Mouse (Mus musculus): ENCODE measurements around the gene Tmem8b. TPM values are rescaled to one million over a fixed set of nuclear protein-coding genes. Genes with fewer than 3 reads are reported as not detected.

Gene Tmem8b
- polyA plus RNA-seq, 2 experiments = 0.05 to 0.22 TPM

DNA sequence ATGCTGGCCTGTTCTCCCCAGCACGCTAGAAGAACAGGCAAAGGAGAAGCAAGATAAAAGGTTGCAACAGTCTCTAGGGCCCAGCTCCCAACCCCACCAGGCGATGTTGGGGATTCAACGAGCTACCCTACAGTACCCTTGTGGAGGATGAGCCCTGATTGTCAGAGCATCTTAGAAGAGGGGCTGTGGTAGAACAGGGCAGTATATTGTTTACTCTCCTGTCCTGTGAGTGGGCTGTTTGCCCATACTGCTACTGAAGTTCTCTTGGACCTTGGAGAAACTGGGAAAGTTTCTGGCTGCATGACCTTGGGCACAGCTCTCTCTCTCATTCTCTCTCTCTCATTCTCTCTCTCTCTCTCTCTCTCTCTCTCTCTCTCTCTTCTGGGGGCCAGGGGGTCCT is 60.4 kb downstream of the Tmem8b start:
- no peak overlapping the region for H3K4me2 ChIP-seq (ENCODE audit: low read depth)
- H3K9me3 ChIP-seq (ENCODE audit: control insufficient read depth, low read length) = no peaks in the 10 kb centered on the region
- TF ChIP-seq EP300 (IDR thresholded peaks at IDR 0.05; ENCODE audit: low read depth) (no peak), CTCF (IDR thresholded peaks at IDR 0.05; ENCODE audit: low read depth) (no peak)
- no peak overlapping the region for H3K9ac ChIP-seq (replicated peaks)
- H3K36me3 ChIP-seq (replicated peaks; ENCODE audit: control insufficient read depth, insufficient read depth, low read depth) = no peaks in the 10 kb centered on the region
- H3K27ac ChIP-seq = no peak overlapping the region
- ATAC-seq (ENCODE audit: insufficient read depth) (no peak), DNase-seq (ENCODE audit: low read depth in 3 of 3, low spot score in 3 of 3) (no peak)
- WGBS (ENCODE audit: insufficient replicate concordance) = 19% methylated on average over 3 of the region's 3 CpGs
- no peaks in the 10 kb centered on the region for H3K27me3 ChIP-seq (ENCODE audit: control insufficient read depth, insufficient read depth, low read length)
- H3K4me1 ChIP-seq (replicated peaks; ENCODE audit: control insufficient read depth in 2 of 2, insufficient read depth in 2 of 2, low read length in 1 of 2) = peaks cover 6 to 37% of the 10 kb centered on the region in 2 experiments; a peak in 3 of 4 replicates
- H3K4me3 ChIP-seq (ENCODE audit: insufficient read depth in 1 of 2, low read depth in 2 of 2, low read length in 2 of 2) = no peak overlapping the region

DNA sequence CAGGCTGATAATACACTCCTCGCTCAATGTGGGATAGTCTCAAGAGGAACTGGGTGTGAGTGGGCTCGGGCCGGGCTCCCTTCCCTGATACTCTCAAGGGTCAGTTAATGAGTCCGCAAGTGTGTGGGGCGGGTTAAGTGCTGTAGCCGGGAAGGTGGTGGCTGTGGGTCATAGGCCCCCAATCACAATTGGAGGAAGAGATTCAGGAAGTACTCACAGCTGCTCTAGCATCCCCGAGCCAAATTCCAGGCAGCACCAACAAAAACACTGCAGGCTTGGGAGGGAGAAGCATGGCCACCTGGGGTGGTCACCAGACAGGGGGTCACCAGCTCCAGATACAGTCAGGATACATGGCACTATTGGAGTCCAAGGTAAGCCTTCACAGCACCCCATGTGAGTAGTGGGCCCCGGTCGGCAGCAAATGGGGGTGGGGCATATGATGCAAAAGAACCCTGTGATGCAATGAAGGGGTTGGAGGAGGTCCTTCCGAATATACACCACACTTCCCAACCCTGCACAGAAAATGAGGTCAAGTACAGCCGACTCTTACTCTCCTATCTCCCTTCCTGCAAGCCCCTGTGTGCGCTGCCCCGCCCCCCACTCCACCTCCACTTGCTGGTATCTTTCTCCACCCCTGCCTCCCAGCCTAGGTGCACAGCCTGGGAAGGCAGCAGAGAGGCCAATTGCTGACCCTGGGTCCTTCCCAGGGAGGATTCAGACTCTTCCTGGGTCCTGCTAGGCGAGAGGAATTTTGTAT is 61.2 kb downstream of the Tmem8b start, which contains the start of gene Spaar:
Spaar (plus strand) TSS at position 241 of the 757 bp plus-strand sequence.
- Histone ChIP-seq H3K9me3 (ENCODE audit: control insufficient read depth, low read length) (no peaks in the 10 kb centered on the region), H3K4me1 (replicated peaks; ENCODE audit: control insufficient read depth in 2 of 2, insufficient read depth in 2 of 2, low read length in 1 of 2) (peaks cover 6 to 37% of the 10 kb centered on the region in 2 experiments; a peak in 3 of 4 replicates), H3K36me3 (replicated peaks; ENCODE audit: control insufficient read depth, insufficient read depth, low read depth) (no peaks in the 10 kb centered on the region), H3K9ac (replicated peaks) (no peak within 1 kb of the TSS), H3K4me2 (ENCODE audit: low read depth) (peak within 1 kb of the TSS; percentile 6; the same call in 1 of the 2 replicates), H3K27ac (no peak within 1 kb of the TSS), H3K27me3 (ENCODE audit: control insufficient read depth, insufficient read depth, low read length) (no peaks in the 10 kb centered on the region), H3K4me3 (ENCODE audit: insufficient read depth in 1 of 2, low read depth in 2 of 2, low read length in 2 of 2) (no peak within 1 kb of the TSS)
- no peak for DNase-seq (ENCODE audit: low read depth in 3 of 3, low spot score in 3 of 3)
- ATAC-seq (ENCODE audit: insufficient read depth) = no peak
- WGBS (ENCODE audit: insufficient replicate concordance) = 21% methylated on average over 14 of the region's 14 CpGs
- TF ChIP-seq EP300 (IDR thresholded peaks at IDR 0.05; ENCODE audit: low read depth) (no peak), CTCF (IDR thresholded peaks at IDR 0.05; ENCODE audit: low read depth) (no peak)

DNA sequence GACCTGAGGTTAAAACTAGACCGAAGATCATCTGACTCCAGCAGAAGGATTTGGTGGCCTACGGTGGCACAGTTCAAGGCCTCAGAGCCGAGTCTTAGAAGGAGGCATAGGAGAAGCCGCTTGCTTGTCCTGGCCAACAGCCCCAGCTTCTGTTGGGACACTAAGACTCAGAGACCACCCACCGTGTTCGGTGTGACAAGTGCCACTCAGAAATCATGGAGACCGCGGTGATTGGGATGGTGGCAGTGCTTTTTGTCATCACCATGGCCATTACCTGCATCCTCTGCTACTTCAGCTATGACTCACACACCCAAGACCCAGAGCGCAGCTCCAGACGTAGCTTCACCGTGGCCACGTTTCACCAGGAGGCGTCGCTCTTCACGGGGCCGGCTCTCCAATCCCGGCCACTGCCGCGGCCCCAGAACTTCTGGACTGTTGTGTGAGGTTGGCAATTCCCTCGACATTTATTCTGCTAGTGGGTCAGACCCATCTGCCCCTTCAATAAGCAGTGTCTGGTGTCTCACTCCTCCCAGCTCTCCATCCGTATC is 62.1 kb downstream of the Tmem8b start:
- Histone ChIP-seq H3K9me3 (ENCODE audit: control insufficient read depth, low read length) (no peaks in the 10 kb centered on the region), H3K27ac (no peak overlapping the region), H3K4me2 (ENCODE audit: low read depth) (no peak overlapping the region), H3K36me3 (replicated peaks; ENCODE audit: control insufficient read depth, insufficient read depth, low read depth) (no peaks in the 10 kb centered on the region), H3K4me3 (ENCODE audit: insufficient read depth in 1 of 2, low read depth in 2 of 2, low read length in 2 of 2) (no peak overlapping the region), H3K9ac (replicated peaks) (no peak overlapping the region), H3K27me3 (ENCODE audit: control insufficient read depth, insufficient read depth, low read length) (no peaks in the 10 kb centered on the region), H3K4me1 (replicated peaks; ENCODE audit: control insufficient read depth in 2 of 2, insufficient read depth in 2 of 2, low read length in 1 of 2) (peaks cover 6 to 37% of the 10 kb centered on the region in 2 experiments; a peak in 3 of 4 replicates)
- TF ChIP-seq EP300 (IDR thresholded peaks at IDR 0.05; ENCODE audit: low read depth) (no peak), CTCF (IDR thresholded peaks at IDR 0.05; ENCODE audit: low read depth) (no peak; the same call in 1 of the 2 replicates)
- WGBS (ENCODE audit: insufficient replicate concordance) = 51% methylated on average over 21 of the region's 21 CpGs
- DNase-seq (ENCODE audit: low read depth in 3 of 3, low spot score in 3 of 3) (no peak), ATAC-seq (ENCODE audit: insufficient read depth) (no peak)

DNA sequence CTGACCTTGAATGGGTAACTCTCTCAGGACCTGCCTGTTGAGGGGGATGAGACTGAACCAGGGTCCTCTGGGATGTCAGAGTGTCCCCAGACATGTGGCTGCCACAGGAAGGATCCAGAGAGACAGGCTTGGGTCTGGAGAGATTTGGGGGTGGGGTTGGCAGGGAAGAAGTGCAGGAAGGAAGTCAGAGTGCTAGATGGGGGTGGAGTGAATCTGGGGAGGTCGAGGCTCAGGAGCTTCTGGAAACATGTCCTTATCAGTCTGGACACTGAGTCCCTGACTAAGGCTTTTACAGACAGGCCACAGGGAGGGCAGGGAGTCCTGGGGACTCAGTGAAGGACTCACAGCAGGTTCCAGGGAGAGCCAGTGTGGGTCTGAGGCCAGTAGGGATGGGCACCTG is 63.4 kb downstream of the Tmem8b start:
- Histone ChIP-seq H3K4me2 (ENCODE audit: low read depth) (no peak overlapping the region), H3K27ac (no peak overlapping the region), H3K27me3 (ENCODE audit: control insufficient read depth, insufficient read depth, low read length) (no peaks in the 10 kb centered on the region), H3K4me3 (ENCODE audit: insufficient read depth in 1 of 2, low read depth in 2 of 2, low read length in 2 of 2) (no peak overlapping the region), H3K9me3 (ENCODE audit: control insufficient read depth, low read length) (no peaks in the 10 kb centered on the region), H3K36me3 (replicated peaks; ENCODE audit: control insufficient read depth, insufficient read depth, low read depth) (no peaks in the 10 kb centered on the region), H3K9ac (replicated peaks) (no peak overlapping the region), H3K4me1 (replicated peaks; ENCODE audit: control insufficient read depth in 2 of 2, insufficient read depth in 2 of 2, low read length in 1 of 2) (peaks cover 6 to 32% of the 10 kb centered on the region in 2 experiments; a peak in 3 of 4 replicates)
- no peak for DNase-seq (ENCODE audit: low read depth in 3 of 3, low spot score in 3 of 3)
- TF ChIP-seq CTCF (IDR thresholded peaks at IDR 0.05; ENCODE audit: low read depth) (no peak), EP300 (IDR thresholded peaks at IDR 0.05; ENCODE audit: low read depth) (no peak)
- ATAC-seq (ENCODE audit: insufficient read depth) = no peak
- 8% methylated on average over 1 of the region's 1 CpGs for WGBS (ENCODE audit: insufficient replicate concordance)

DNA sequence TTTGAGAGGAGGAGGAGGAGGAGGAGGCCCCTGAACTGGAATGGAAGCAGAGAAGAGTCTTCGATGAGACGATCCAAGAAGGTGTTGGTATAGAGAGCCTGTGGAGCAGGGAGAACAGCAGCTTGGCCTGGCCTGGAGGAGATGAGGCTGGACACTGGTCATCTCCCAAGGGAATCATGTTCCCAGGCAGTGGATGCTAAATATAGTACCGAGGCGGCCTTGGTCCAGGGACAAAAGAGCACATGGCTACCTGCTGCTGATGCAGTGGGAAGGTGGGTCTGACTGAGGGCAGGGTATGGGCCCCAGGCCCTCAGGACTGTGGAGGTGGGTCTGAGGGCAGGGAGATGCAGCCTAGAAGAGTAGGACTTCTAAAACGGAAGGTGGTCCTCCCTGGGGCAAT is 64.4 kb downstream of the Tmem8b start:
- no peaks in the 10 kb centered on the region for H3K9me3 ChIP-seq (ENCODE audit: control insufficient read depth, low read length)
- no peak overlapping the region for H3K9ac ChIP-seq (replicated peaks)
- H3K4me1 ChIP-seq (replicated peaks; ENCODE audit: control insufficient read depth in 2 of 2, insufficient read depth in 2 of 2, low read length in 1 of 2) = peaks cover 6 to 25% of the 10 kb centered on the region in 2 experiments; a peak in 3 of 4 replicates
- no peak overlapping the region for H3K27ac ChIP-seq
- WGBS (ENCODE audit: insufficient replicate concordance) = 68% methylated on average over 5 of the region's 5 CpGs
- DNase-seq (ENCODE audit: low read depth in 3 of 3, low spot score in 3 of 3) (no peak), ATAC-seq (ENCODE audit: insufficient read depth) (no peak)
- no peak overlapping the region for H3K4me3 ChIP-seq (ENCODE audit: insufficient read depth in 1 of 2, low read depth in 2 of 2, low read length in 2 of 2)
- H3K36me3 ChIP-seq (replicated peaks; ENCODE audit: control insufficient read depth, insufficient read depth, low read depth) = no peaks in the 10 kb centered on the region
- no peak overlapping the region for H3K4me2 ChIP-seq (ENCODE audit: low read depth)
- no peaks in the 10 kb centered on the region for H3K27me3 ChIP-seq (ENCODE audit: control insufficient read depth, insufficient read depth, low read length)
- TF ChIP-seq EP300 (IDR thresholded peaks at IDR 0.05; ENCODE audit: low read depth) = no peak
- TF ChIP-seq CTCF (IDR thresholded peaks at IDR 0.05; ENCODE audit: low read depth) = no peak

Data from liver, embryonic 14.5 days (tissue).